Mouse (Mus musculus) bone marrow, adult 2 months (tissue): ENCODE results near the gene Cldn14.

Source experiments
- CTCF ChIP-seq: fragments of 200-500 bp; IDR thresholded peaks from 2 replicates; pipeline ENCODE4 v1.5.1; 2011; ENCODE audit warnings: low read length, control low read depth; ENCODE audit not compliant: control insufficient read depth, insufficient read depth
- POLR2A ChIP-seq: fragments of 200-500 bp; IDR thresholded peaks from 2 replicates; pipeline ENCODE4 v1.6.1; 2011; ENCODE audit warnings: low read depth, mild to moderate bottlenecking, control low read depth, low read length, borderline replicate concordance; ENCODE audit not compliant: control insufficient read depth

DNA sequence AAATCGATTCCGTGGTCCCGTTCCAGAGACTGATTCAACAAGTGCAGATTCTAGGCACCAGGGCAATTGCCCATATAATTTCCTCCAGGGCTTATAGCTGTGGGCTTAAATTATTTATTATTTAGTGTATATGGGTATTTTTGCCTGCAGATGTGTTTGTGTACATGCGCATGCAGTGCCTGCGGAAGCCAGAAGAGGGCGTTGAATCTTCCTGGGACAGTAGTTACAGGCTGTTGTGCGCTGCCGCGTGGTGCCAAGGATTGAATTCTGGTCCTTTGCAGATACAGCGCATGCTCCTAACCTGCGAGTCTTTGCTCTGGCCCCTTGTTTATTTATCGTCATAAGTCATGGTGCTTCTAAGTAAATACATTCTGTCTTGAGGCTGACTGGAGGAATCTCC, 33.2 kb downstream of the Cldn14 start:
- TF ChIP-seq POLR2A (no peak), CTCF (no peak)
